Mouse (Mus musculus): Measurements from ENCODE around the gene Use1. TPM values are rescaled to one million over a fixed set of nuclear protein-coding genes. Genes with fewer than 3 reads are reported as not detected.
"Not testable (repeated sequence)": the region's sequence is repeated elsewhere in the genome, so short reads cannot be mapped to it uniquely, and the experiment has no call there.

The Use1 gene
- polyA plus RNA-seq (2014; fragmentation: Nextera tagmentation; extraction: Ambion mirVana), result 70.9 and 71.7 TPM in 2 replicates

GRCm38 (mm10) chr8:71366771-71367528, at the start of gene Use1:
Use1 (plus strand) TSS chr8:71366848.
- no peaks in the 10 kb centered on the region for H3K27me3 ChIP-seq (ENCODE audit: control insufficient read depth, insufficient read depth, low read length)
- WGBS, result under 1% methylated on average over 56 of the region's 56 CpGs
- peak; percentile 99 for DNase-seq (ENCODE audit: low spot score, missing footprints)

GRCm38 (mm10) chr8:71318610-71319009, 48.0 kb upstream of the Use1 start:
- H3K9ac ChIP-seq (ENCODE audit: low read length); H3K4me3 ChIP-seq (ENCODE audit: low read depth, low read length); H3K4me2 ChIP-seq; H3K9me3 ChIP-seq (ENCODE audit: control insufficient read depth, low read length); H3K4me1 ChIP-seq (ENCODE audit: control insufficient read depth, insufficient read depth, low read length); DNase-seq (ENCODE audit: low spot score, missing footprints); ATAC-seq (ENCODE audit: low FRiP score); H3K27me3 ChIP-seq (ENCODE audit: control insufficient read depth, insufficient read depth, low read length); H3K27ac ChIP-seq (ENCODE audit: low read depth, low read length); H3K36me3 ChIP-seq (ENCODE audit: control insufficient read depth, insufficient read depth, low read length): not testable (repeated sequence)
- WGBS, result 85% methylated on average over 5 of the region's 5 CpGs

More at GRCm38 (mm10) chr8:71366771-71367528, at the start of gene Use1:
- peak within 1 kb of the TSS; percentile 67 for H3K4me2 ChIP-seq
- peaks cover 5% of the 10 kb centered on the region; the same call in 1 of the 2 replicates for H3K36me3 ChIP-seq (ENCODE audit: control insufficient read depth, insufficient read depth, low read length)
- H3K9ac ChIP-seq (ENCODE audit: low read length), result peak within 1 kb of the TSS; percentile 74
- H3K4me3 ChIP-seq (ENCODE audit: low read depth, low read length), result peak within 1 kb of the TSS; percentile 62
- peak within 1 kb of the TSS; percentile 75 for H3K27ac ChIP-seq (ENCODE audit: low read depth, low read length)
- H3K4me1 ChIP-seq (ENCODE audit: control insufficient read depth, insufficient read depth, low read length), result peaks cover 9% of the 10 kb centered on the region
- no peaks in the 10 kb centered on the region for H3K9me3 ChIP-seq (ENCODE audit: control insufficient read depth, low read length)
- ATAC-seq (ENCODE audit: low FRiP score), result peak; percentile 76

- H3K4me1 ChIP-seq (ENCODE audit: control insufficient read depth, insufficient read depth, low read length); H3K9me3 ChIP-seq (ENCODE audit: control insufficient read depth, low read length); ATAC-seq (ENCODE audit: low FRiP score); H3K4me3 ChIP-seq (ENCODE audit: low read depth, low read length); DNase-seq (ENCODE audit: low spot score, missing footprints); H3K27me3 ChIP-seq (ENCODE audit: control insufficient read depth, insufficient read depth, low read length); H3K9ac ChIP-seq (ENCODE audit: low read length); H3K4me2 ChIP-seq; H3K27ac ChIP-seq (ENCODE audit: low read depth, low read length): not testable (repeated sequence)
- 88% methylated on average over 2 of the region's 2 CpGs for WGBS
- peaks cover 16% of the 10 kb centered on the region for H3K36me3 ChIP-seq (ENCODE audit: control insufficient read depth, insufficient read depth, low read length)
These were observed 46.9 kb upstream of the Use1 start for GRCm38 (mm10) chr8:71319760-71320159.

- no peaks in the 10 kb centered on the region for H3K9me3 ChIP-seq (ENCODE audit: control insufficient read depth, low read length)
- no peak overlapping the region for H3K27ac ChIP-seq (ENCODE audit: low read depth, low read length)
- no peak overlapping the region for H3K9ac ChIP-seq (ENCODE audit: low read length)
- H3K27me3 ChIP-seq (ENCODE audit: control insufficient read depth, insufficient read depth, low read length), result no peaks in the 10 kb centered on the region
- ATAC-seq (ENCODE audit: low FRiP score) (no peak), DNase-seq (ENCODE audit: low spot score, missing footprints) (no peak)
- H3K4me3 ChIP-seq (ENCODE audit: low read depth, low read length), result no peak overlapping the region
- peaks cover 16% of the 10 kb centered on the region for H3K36me3 ChIP-seq (ENCODE audit: control insufficient read depth, insufficient read depth, low read length)
- no peaks in the 10 kb centered on the region for H3K4me1 ChIP-seq (ENCODE audit: control insufficient read depth, insufficient read depth, low read length)
- no peak overlapping the region for H3K4me2 ChIP-seq
- WGBS, result 91% methylated on average over 3 of the region's 3 CpGs
These were observed 43.7 kb upstream of the Use1 start for GRCm38 (mm10) chr8:71322939-71323338.

- no peaks in the 10 kb centered on the region for H3K9me3 ChIP-seq (ENCODE audit: control insufficient read depth, low read length)
- WGBS, result 92% methylated on average over 1 of the region's 1 CpGs
- no peaks in the 10 kb centered on the region for H3K4me1 ChIP-seq (ENCODE audit: control insufficient read depth, insufficient read depth, low read length)
- H3K4me2 ChIP-seq, result no peak overlapping the region
- no peak overlapping the region for H3K4me3 ChIP-seq (ENCODE audit: low read depth, low read length)
- no peak overlapping the region for H3K9ac ChIP-seq (ENCODE audit: low read length)
- DNase-seq (ENCODE audit: low spot score, missing footprints) (no peak), ATAC-seq (ENCODE audit: low FRiP score) (no peak)
- H3K27me3 ChIP-seq (ENCODE audit: control insufficient read depth, insufficient read depth, low read length), result no peaks in the 10 kb centered on the region
- H3K27ac ChIP-seq (ENCODE audit: low read depth, low read length), result no peak overlapping the region
- peaks cover 19% of the 10 kb centered on the region for H3K36me3 ChIP-seq (ENCODE audit: control insufficient read depth, insufficient read depth, low read length)
These were observed 41.8 kb upstream of the Use1 start for GRCm38 (mm10) chr8:71324848-71325247.

- not testable (repeated sequence) for H3K4me3 ChIP-seq (ENCODE audit: low read depth, low read length); H3K27ac ChIP-seq (ENCODE audit: low read depth, low read length); H3K9me3 ChIP-seq (ENCODE audit: control insufficient read depth, low read length); H3K4me1 ChIP-seq (ENCODE audit: control insufficient read depth, insufficient read depth, low read length); H3K27me3 ChIP-seq (ENCODE audit: control insufficient read depth, insufficient read depth, low read length); H3K9ac ChIP-seq (ENCODE audit: low read length); DNase-seq (ENCODE audit: low spot score, missing footprints); H3K36me3 ChIP-seq (ENCODE audit: control insufficient read depth, insufficient read depth, low read length); H3K4me2 ChIP-seq; ATAC-seq (ENCODE audit: low FRiP score)
- WGBS, result 96% methylated on average over 6 of the region's 6 CpGs
These were observed 28.8 kb upstream of the Use1 start for GRCm38 (mm10) chr8:71337834-71338233.

GRCm38 (mm10) chr8:71340625-71341024, 26.0 kb upstream of the Use1 start:
- H3K27me3 ChIP-seq (ENCODE audit: control insufficient read depth, insufficient read depth, low read length), result no peaks in the 10 kb centered on the region
- WGBS, result 72% methylated on average over 5 of the region's 5 CpGs
- ATAC-seq (ENCODE audit: low FRiP score) (0 out of 2 replicates have a peak, but pooled peaks have one; percentile 35), DNase-seq (ENCODE audit: low spot score, missing footprints) (no peak)
- H3K4me1 ChIP-seq (ENCODE audit: control insufficient read depth, insufficient read depth, low read length), result no peaks in the 10 kb centered on the region
- H3K4me3 ChIP-seq (ENCODE audit: low read depth, low read length), result no peak overlapping the region
- H3K9ac ChIP-seq (ENCODE audit: low read length), result no peak overlapping the region
- H3K9me3 ChIP-seq (ENCODE audit: control insufficient read depth, low read length), result no peaks in the 10 kb centered on the region
- H3K4me2 ChIP-seq, result no peak overlapping the region
- H3K27ac ChIP-seq (ENCODE audit: low read depth, low read length), result no peak overlapping the region
- peaks cover 4% of the 10 kb centered on the region; the same call in 1 of the 2 replicates for H3K36me3 ChIP-seq (ENCODE audit: control insufficient read depth, insufficient read depth, low read length)

- no peaks in the 10 kb centered on the region for H3K27me3 ChIP-seq (ENCODE audit: control insufficient read depth, insufficient read depth, low read length)
- H3K4me1 ChIP-seq (ENCODE audit: control insufficient read depth, insufficient read depth, low read length), result no peaks in the 10 kb centered on the region
- no peak overlapping the region for H3K27ac ChIP-seq (ENCODE audit: low read depth, low read length)
- 77% methylated on average over 1 of the region's 1 CpGs for WGBS
- DNase-seq (ENCODE audit: low spot score, missing footprints) (no peak), ATAC-seq (ENCODE audit: low FRiP score) (no peak)
- no peak overlapping the region for H3K9ac ChIP-seq (ENCODE audit: low read length)
- no peak overlapping the region for H3K4me3 ChIP-seq (ENCODE audit: low read depth, low read length)
- no peaks in the 10 kb centered on the region for H3K9me3 ChIP-seq (ENCODE audit: control insufficient read depth, low read length)
- H3K4me2 ChIP-seq, result no peak overlapping the region
- peaks cover 19% of the 10 kb centered on the region; the same call in 1 of the 2 replicates for H3K36me3 ChIP-seq (ENCODE audit: control insufficient read depth, insufficient read depth, low read length)
These were observed 20.1 kb upstream of the Use1 start for GRCm38 (mm10) chr8:71346581-71346980.

- Histone ChIP-seq H3K9me3 (ENCODE audit: control insufficient read depth, low read length) (no peaks in the 10 kb centered on the region), H3K4me3 (ENCODE audit: low read depth, low read length) (no peak overlapping the region), H3K9ac (ENCODE audit: low read length) (no peak overlapping the region), H3K4me1 (ENCODE audit: control insufficient read depth, insufficient read depth, low read length) (no peaks in the 10 kb centered on the region), H3K27me3 (ENCODE audit: control insufficient read depth, insufficient read depth, low read length) (no peaks in the 10 kb centered on the region), H3K36me3 (ENCODE audit: control insufficient read depth, insufficient read depth, low read length) (peaks cover 38% of the 10 kb centered on the region), H3K4me2 (no peak overlapping the region), H3K27ac (ENCODE audit: low read depth, low read length) (no peak overlapping the region)
- no peak for DNase-seq (ENCODE audit: low spot score, missing footprints)
- ATAC-seq (ENCODE audit: low FRiP score), result no peak
- whole genome bisulfite sequencing, result 82% methylated on average over 3 of the region's 3 CpGs
These were observed 15.5 kb upstream of the Use1 start for GRCm38 (mm10) chr8:71351117-71351516.

All from midbrain, embryonic 11.5 days (tissue).